Mouse (Mus musculus): ENCODE data around the gene Fam168a. TPM values are rescaled to one million over a fixed set of nuclear protein-coding genes. Genes with fewer than 3 reads are reported as not detected.

The Fam168a gene
- total and polyA plus RNA-seq, 2 experiments from 2014 or later, result 106 to 163 TPM

GRCm38 (mm10) chr7:100681132-100681531 lies 25.3 kb upstream of the Fam168a start:
- Histone ChIP-seq H3K27me3 (ENCODE audit: insufficient read depth, low read length) (no peaks in the 10 kb centered on the region), H3K4me2 (ENCODE audit: low read depth, low read length, poor library complexity, severe bottlenecking) (no peak overlapping the region), H3K9ac (replicated peaks; ENCODE audit: low read length, poor library complexity, severe bottlenecking) (no peak overlapping the region), H3K27ac (ENCODE audit: low read depth, low read length) (no peak overlapping the region), H3K4me3 (ENCODE audit: low read depth, low read length) (no peak overlapping the region), H3K9me3 (ENCODE audit: low read length) (no peaks in the 10 kb centered on the region), H3K36me3 (ENCODE audit: insufficient read depth, low read length) (no peaks in the 10 kb centered on the region), H3K4me1 (ENCODE audit: insufficient read depth, low read length) (no peaks in the 10 kb centered on the region)
- no peak for TF ChIP-seq CTCF (IDR thresholded peaks at IDR 0.05)
- WGBS, result 51% methylated on average over 5 of the region's 5 CpGs
- DNase-seq (ENCODE audit: low spot score) (no peak), ATAC-seq (ENCODE audit: low FRiP score) (no peak)

GRCm38 (mm10) chr7:100683241-100683640 lies 23.2 kb upstream of the Fam168a start:
- no peak for ATAC-seq (ENCODE audit: low FRiP score)
- Histone ChIP-seq H3K27ac (ENCODE audit: low read depth, low read length) (no peak overlapping the region), H3K4me2 (ENCODE audit: low read depth, low read length, poor library complexity, severe bottlenecking) (no peak overlapping the region), H3K27me3 (ENCODE audit: insufficient read depth, low read length) (no peaks in the 10 kb centered on the region), H3K4me3 (ENCODE audit: low read depth, low read length) (no peak overlapping the region), H3K36me3 (ENCODE audit: insufficient read depth, low read length) (no peaks in the 10 kb centered on the region), H3K9ac (replicated peaks; ENCODE audit: low read length, poor library complexity, severe bottlenecking) (no peak overlapping the region), H3K9me3 (ENCODE audit: low read length) (no peaks in the 10 kb centered on the region), H3K4me1 (ENCODE audit: insufficient read depth, low read length) (no peaks in the 10 kb centered on the region)
- no peak for TF ChIP-seq CTCF (IDR thresholded peaks at IDR 0.05)
- DNase-seq (ENCODE audit: low spot score), result no peak
- WGBS, result 68% methylated on average over 1 of the region's 1 CpGs

- H3K9ac ChIP-seq (replicated peaks; ENCODE audit: low read length, poor library complexity, severe bottlenecking), result no peak overlapping the region
- no peaks in the 10 kb centered on the region for H3K27me3 ChIP-seq (ENCODE audit: insufficient read depth, low read length)
- H3K4me2 ChIP-seq (ENCODE audit: low read depth, low read length, poor library complexity, severe bottlenecking), result no peak overlapping the region
- H3K4me3 ChIP-seq (ENCODE audit: low read depth, low read length), result no peak overlapping the region
- WGBS, result 75% methylated on average over 5 of the region's 5 CpGs
- DNase-seq (ENCODE audit: low spot score) (no peak), ATAC-seq (ENCODE audit: low FRiP score) (no peak)
- no peaks in the 10 kb centered on the region for H3K4me1 ChIP-seq (ENCODE audit: insufficient read depth, low read length)
- H3K36me3 ChIP-seq (ENCODE audit: insufficient read depth, low read length), result no peaks in the 10 kb centered on the region
- H3K27ac ChIP-seq (ENCODE audit: low read depth, low read length), result no peak overlapping the region
- TF ChIP-seq CTCF (IDR thresholded peaks at IDR 0.05), result no peak
- H3K9me3 ChIP-seq (ENCODE audit: low read length), result no peaks in the 10 kb centered on the region
Observed at GRCm38 (mm10) chr7:100684081-100684480, 22.4 kb upstream of the Fam168a start.

- no peaks in the 10 kb centered on the region for H3K9me3 ChIP-seq (ENCODE audit: low read length)
- ATAC-seq (ENCODE audit: low FRiP score) (no peak), DNase-seq (ENCODE audit: low spot score) (peak; percentile 78)
- H3K36me3 ChIP-seq (ENCODE audit: insufficient read depth, low read length), result no peaks in the 10 kb centered on the region
- H3K9ac ChIP-seq (replicated peaks; ENCODE audit: low read length, poor library complexity, severe bottlenecking), result no peak overlapping the region
- TF ChIP-seq CTCF (IDR thresholded peaks at IDR 0.05), result peak; percentile 97
- H3K4me3 ChIP-seq (ENCODE audit: low read depth, low read length), result no peak overlapping the region
- no peak overlapping the region for H3K27ac ChIP-seq (ENCODE audit: low read depth, low read length)
- no peaks in the 10 kb centered on the region for H3K4me1 ChIP-seq (ENCODE audit: insufficient read depth, low read length)
- 56% methylated on average over 7 of the region's 7 CpGs for WGBS
- no peak overlapping the region for H3K4me2 ChIP-seq (ENCODE audit: low read depth, low read length, poor library complexity, severe bottlenecking)
- no peaks in the 10 kb centered on the region for H3K27me3 ChIP-seq (ENCODE audit: insufficient read depth, low read length)
Observed at GRCm38 (mm10) chr7:100684538-100684937, 21.9 kb upstream of the Fam168a start.

GRCm38 (mm10) chr7:100685061-100686030 lies 21.1 kb upstream of the Fam168a start:
- TF ChIP-seq CTCF (IDR thresholded peaks at IDR 0.05), result peak; percentile 88
- DNase-seq (ENCODE audit: low spot score) (peak; percentile 87), ATAC-seq (ENCODE audit: low FRiP score) (no peak)
- no peak overlapping the region for H3K27ac ChIP-seq (ENCODE audit: low read depth, low read length)
- no peak overlapping the region for H3K4me2 ChIP-seq (ENCODE audit: low read depth, low read length, poor library complexity, severe bottlenecking)
- no peak overlapping the region for H3K4me3 ChIP-seq (ENCODE audit: low read depth, low read length)
- no peaks in the 10 kb centered on the region for H3K9me3 ChIP-seq (ENCODE audit: low read length)
- 42% methylated on average over 13 of the region's 13 CpGs for WGBS
- no peaks in the 10 kb centered on the region for H3K27me3 ChIP-seq (ENCODE audit: insufficient read depth, low read length)
- H3K36me3 ChIP-seq (ENCODE audit: insufficient read depth, low read length), result no peaks in the 10 kb centered on the region
- no peaks in the 10 kb centered on the region for H3K4me1 ChIP-seq (ENCODE audit: insufficient read depth, low read length)
- H3K9ac ChIP-seq (replicated peaks; ENCODE audit: low read length, poor library complexity, severe bottlenecking), result no peak overlapping the region

GRCm38 (mm10) chr7:100688471-100688870 lies 18.0 kb upstream of the Fam168a start:
- ATAC-seq (ENCODE audit: low FRiP score) (no peak), DNase-seq (ENCODE audit: low spot score) (no peak)
- 78% methylated on average over 7 of the region's 7 CpGs for WGBS
- no peaks in the 10 kb centered on the region for H3K27me3 ChIP-seq (ENCODE audit: insufficient read depth, low read length)
- no peak overlapping the region for H3K4me3 ChIP-seq (ENCODE audit: low read depth, low read length)
- H3K27ac ChIP-seq (ENCODE audit: low read depth, low read length), result no peak overlapping the region
- H3K9ac ChIP-seq (replicated peaks; ENCODE audit: low read length, poor library complexity, severe bottlenecking), result no peak overlapping the region
- H3K9me3 ChIP-seq (ENCODE audit: low read length), result no peaks in the 10 kb centered on the region
- no peak overlapping the region for H3K4me2 ChIP-seq (ENCODE audit: low read depth, low read length, poor library complexity, severe bottlenecking)
- TF ChIP-seq CTCF (IDR thresholded peaks at IDR 0.05), result no peak
- no peaks in the 10 kb centered on the region for H3K4me1 ChIP-seq (ENCODE audit: insufficient read depth, low read length)
- H3K36me3 ChIP-seq (ENCODE audit: insufficient read depth, low read length), result no peaks in the 10 kb centered on the region

All from midbrain, postnatal 0 days (tissue).